Mouse (Mus musculus) cerebellum, adult 11 months (tissue): ENCODE results near the gene Vwa5b1.

Source experiments
- DNase-seq: peaks from one replicate; pipeline ENCODE4 v3.0.0; 2022

The Vwa5b1 gene

DNA sequence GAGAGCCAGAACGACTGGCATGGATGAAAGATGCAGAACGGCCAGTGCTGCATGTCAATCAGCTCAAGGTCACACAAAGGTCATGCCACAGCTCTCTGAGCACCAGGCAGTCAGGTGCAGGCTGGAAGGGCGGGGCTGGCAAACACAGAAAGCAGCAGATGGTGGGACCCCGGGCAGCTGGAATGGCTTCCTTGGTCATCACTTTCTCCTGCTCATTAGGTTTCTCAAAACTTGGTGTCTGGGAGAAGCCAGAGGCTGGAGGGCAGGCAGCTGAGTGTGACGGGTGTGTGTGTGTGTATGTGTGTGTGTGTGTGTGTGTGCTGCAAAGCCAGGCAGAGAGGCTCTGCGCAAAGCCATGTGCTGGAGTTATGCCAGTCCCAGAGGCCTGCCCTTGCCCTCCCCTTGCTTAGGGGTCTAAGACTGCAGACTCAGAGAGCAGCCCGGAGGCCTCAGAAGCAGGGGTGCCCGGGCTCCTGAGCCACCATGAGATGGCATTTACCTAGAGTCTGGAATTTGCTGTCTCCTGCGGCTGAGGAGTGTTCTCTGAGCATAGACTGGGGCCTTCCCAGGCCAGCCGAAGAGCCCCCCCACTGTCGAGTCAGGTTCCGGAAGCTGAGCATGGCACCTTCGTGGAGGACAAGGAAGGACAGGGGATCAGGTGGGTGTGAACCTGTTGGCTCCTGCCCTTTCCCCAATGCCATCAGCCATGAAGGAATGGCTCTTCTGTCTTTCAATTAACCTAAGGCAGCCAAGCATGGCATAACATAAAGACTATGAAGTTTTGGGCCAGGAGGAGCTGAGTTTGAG lies 60.7 kb downstream of the Vwa5b1 start:
- no peak for DNase-seq

DNA sequence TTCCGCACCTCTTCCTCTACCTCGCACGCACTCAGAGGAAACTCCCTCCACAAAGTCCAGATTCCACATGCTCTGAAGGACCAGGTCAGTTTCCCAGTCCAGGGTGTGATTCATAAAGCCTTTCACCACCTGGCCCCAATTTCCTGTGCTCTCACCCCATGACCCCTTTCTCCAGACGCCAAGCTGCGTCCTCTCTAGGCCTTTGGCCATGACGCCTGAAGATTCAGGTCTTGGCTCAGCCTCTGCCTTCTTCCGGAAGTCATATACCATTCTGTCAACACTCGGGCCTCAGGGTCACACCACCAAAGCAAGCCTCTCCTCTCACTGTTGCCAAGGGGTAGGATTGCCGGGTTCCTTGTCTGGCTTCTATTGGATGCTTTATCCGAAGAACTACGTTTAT lies 65.8 kb downstream of the Vwa5b1 start:
- no peak for DNase-seq

DNA sequence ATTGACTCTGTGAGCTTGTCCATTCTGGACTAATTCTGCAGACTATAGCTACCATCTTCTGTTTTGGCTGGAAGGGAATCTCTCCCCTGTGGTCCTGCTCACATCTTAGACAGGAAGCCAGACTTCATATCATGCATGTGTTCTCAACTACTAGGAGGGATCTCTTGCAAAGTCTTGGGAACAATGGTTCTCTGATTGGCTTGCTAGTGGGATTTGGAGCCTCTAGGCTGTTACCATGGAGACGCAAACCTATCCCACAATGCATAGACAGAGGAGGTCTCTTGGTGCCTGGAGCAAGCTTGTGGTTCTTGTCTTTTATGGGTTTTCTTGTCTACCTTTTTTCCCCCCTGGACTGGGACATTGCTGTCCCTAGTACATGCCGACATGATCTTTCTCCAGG lies 67.4 kb downstream of the Vwa5b1 start:
- no peak for DNase-seq

DNA sequence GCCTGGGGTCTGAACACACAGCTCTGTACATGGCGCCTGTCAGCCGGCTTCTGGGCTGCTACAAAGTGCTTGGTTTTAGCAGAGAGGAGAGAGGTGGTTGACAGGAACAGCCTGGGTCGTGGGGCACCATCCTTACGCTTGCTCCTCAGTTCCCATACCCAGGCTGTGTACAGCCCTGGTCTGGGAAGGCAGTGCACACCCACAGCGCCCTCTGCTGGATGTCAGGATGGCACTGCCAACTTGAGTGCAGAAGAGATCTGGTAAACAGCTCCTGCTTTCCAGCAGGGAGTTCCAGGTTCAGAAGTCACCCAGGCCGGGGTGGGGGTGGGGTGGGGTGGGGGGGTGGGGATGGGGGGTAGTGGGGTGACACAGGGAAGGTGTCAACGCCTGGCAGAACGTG lies 73.7 kb downstream of the Vwa5b1 start:
- peak; percentile 75 for DNase-seq

DNA sequence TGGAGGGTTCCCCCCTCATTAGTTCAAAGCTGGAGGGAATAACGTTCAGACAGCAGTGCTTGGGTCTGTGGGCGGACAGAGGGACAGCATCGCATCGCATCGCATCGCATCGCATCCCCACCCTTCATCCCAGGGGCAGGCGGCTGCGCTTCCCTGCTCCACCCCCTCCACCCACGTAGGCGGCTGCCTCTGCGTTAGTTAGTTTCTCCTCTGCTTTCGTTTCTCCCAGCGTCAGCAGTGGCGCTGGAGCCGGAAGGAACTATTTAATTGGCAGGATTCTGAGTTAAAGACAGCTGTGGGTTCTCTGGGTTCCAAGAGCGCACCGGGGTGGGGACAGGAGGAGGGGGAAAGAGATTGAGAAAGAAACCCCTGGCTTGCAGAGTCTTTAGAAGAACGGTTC lies 80.2 kb downstream of the Vwa5b1 start:
- no peak for DNase-seq

DNA sequence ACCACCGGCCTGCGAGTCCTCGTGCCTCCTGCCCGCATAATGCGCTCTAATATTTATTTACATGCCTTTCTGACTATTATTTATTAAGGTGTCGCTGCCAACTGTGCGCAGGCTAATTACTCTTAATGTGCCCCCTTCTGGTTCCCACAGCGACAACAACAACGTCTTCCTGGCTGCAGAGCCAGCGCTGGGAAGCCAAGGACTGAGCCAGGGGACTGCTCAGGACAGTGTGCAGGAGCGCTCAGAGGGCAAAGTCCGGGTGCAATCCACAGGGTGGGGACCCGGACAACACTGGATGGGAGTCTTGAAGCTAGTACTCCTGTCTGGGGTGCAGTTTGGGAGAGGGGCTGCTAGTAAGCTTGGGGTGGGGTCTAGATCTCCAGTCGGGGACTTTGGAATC lies 80.8 kb downstream of the Vwa5b1 start:
- no peak for DNase-seq

DNA sequence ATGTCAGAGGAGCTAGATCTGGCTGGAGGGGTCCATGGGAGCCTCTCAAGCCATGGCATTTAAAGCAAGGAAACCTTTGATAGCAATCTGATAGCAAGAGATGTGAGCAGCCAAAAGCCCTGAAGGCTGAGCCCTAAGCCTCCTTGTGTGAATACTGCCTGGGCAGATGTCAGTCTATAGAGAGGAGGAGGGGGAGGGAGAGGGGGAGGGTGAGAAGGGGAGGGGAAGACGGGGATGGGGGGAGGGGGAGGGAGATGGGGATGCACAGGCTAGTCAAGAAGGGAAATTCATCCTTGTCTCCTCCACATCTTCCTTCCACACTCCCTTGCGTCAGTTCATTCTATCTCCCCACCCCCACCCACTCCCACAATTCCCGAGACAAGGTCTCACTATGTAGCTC lies 81.4 kb downstream of the Vwa5b1 start:
- no peak for DNase-seq

DNA sequence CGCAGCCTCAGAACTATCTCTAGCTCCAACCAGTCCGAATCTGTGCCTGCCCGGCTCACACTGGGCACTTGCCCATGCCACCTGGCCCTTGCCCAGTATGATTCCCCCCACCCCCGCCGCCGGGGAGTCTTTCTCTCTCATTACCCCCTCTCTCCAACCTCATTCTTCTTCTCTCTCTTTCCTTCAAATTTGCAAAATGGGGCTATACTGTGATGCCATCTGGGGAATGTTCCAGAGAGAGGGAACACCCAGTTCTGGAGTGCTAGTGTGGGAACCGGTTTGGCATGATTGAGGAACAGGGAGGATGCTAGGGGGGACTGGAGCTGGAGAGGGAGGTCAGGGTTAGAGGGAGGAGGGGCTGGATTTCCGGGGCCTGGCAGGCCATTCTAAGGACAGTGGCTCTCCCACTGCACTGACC lies 82.2 kb downstream of the Vwa5b1 start:
- no peak for DNase-seq

DNA sequence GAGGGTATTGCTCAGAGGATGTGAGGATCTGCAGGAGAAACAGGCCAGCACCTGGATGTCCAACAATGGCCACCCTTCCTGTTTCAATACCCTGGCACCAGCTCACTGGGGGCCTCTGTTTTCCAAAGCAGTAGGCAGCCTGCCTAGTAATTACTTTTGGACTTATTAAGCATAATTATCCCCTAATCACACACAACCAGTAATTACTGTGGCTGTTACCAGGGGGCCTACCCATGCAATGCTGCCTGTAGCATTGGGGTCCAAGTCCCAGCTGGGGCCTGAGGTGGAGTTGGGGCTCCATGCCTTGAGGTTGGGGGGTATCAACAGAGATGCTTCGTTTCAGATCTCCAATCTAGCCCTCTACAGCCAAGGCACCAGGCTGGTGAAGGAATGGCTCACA lies 82.6 kb downstream of the Vwa5b1 start:
- DNase-seq = no peak

DNA sequence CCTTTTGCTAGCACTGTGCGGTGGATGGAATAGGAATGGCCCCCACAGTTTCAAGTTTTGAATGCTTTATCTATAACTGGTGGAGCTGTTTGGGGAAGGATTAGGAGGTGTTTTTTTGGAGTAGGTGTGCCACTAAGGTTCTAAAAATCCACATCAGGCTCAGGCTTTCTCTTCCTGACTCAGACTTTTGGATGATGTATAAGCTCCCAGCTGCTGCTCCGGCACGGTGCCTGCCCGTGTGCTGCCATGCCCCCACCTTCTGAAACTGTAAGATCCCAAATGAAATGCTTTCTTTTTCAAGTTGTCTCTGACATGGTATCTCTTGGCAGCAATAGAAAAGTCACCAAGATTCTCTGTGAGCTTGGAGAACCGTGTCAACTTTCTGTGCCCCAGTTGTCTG lies 84.1 kb downstream of the Vwa5b1 start:
- DNase-seq = no peak

DNA sequence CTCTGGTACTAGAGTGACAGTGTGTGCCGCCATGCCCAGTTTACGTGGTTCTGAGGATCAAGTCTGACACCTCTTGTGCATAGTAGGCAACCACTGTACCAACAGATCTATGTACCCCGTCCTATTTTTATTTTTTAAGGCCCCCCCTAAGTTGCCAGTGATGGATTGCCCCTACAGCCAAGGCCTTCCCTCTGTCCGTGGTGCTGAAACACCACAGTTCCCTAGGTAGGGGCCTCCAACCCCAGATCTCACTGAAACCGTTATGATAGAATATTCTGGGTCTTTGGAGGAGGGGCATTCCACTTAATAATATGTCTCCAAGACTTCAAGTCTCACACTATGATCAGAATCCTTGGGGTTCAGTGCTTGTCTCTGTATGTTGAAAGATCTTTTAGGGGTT lies 85.1 kb downstream of the Vwa5b1 start:
- no peak for DNase-seq

DNA sequence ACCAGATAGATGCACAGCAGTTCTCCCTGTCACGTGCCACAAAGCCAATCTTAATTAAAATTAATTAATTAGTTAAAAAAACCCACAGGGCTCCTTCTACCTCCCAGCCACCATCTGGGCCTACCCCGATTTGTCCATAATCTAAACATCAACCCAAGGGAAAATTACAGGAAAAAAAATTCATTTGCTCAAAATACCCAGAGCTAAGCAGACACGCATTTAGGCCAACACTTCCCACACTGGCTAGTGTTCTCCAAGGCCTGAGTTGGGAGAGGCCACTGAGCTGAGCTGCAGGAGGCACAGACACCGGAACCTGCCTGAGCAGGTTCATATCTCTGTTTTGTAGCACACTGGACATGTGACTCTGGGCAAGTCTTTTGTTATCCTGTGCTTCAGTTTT lies 86.7 kb downstream of the Vwa5b1 start:
- no peak for DNase-seq

DNA sequence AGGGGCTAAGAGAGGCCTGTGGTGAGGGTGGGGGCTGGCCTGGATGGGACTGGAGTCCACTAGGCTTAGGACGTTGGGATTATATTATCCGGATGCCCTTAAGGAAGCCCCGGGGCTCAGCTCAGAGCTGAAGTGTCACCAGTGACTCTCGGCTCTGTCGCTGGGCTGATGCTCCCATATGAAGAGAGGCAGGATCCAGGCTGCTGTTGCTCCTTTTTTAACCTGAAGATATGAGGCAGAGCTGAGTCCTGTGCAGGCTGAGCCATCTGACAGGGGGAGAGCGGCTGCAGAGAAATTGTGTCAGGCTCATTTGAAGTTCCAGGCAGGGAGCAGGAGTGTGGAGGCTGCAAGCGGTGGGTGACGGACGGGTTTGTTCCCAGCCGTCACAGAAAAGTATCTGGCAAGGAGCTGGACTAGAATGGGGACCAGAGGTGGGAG lies 87.5 kb downstream of the Vwa5b1 start:
- no peak for DNase-seq

DNA sequence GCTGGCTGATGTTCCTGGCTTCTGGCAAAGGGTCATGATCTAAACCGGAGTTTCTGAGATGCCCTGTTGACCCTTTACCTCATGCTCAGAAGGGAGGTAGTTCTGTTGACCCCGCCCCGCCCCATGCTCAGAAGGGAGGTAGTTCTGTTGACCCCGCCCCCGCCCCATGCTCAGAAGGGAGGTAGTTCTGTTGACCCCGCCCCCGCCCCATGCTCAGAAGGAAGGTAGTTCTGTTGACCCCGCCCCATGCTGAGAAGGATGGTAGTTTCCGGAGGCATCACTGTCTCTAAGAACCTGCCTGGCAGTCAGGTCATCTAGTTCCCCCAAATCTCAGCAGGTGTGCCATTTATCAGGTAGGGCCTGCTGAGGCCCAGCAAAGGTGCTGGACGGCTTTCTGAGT lies 88.1 kb downstream of the Vwa5b1 start:
- no peak for DNase-seq

DNA sequence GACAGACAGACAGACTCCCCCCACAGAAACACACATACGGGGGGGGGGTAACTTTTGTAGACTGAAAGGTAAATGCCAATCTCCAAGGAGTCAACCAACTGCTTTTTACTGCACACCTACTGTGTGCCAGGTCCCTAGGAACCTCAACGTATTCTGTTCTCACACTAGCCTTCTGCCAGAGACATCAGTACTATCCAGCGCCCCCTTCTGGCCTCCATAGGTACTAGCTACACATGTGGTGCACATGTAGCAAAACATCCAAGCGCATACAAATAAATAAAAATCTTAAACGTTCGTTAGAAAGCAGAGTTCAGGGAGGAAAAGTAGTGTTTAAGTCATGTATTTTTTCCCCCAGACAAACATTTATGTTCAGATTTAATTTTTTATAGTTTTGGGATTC lies 88.6 kb downstream of the Vwa5b1 start:
- DNase-seq = no peak

DNA sequence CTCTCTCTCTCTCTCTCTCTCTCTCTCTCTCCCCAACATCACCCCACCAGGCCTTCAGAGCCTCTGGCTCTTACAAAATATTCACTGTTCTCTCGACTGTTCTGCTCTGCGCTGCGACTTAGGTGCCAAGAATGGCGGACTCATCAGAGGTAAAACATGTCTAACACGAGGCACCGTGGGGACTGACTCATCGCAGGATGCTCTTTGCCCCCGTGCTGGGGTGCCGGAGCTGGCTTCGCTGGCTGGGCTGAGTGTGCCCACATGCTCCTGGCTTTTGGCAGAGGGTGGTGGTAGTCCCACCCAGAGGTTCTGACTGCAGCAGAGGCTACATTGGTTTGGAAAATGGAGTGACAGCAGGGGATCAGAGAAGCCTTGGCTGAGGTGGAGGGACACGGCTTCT lies 89.4 kb downstream of the Vwa5b1 start:
- no peak for DNase-seq

DNA sequence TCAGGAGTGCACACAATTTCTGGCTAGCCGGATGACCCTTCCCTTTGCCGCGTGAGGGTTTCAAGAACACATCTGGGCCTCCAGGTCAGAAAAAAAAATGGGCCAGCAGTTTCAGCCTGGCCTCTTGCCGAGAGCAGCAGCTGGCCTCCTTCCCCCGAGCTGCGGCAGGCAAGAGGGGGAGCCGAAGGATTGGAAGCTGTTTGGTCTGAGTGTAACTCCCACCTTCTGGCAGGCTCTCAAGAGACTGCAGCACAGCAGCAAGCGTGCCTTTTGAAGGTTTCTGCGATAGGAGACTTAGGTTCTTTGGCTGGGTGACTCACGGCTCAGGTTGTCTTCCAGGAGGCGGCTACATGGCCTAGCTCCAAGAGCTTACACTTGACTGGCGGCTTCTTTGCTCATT lies 92.5 kb downstream of the Vwa5b1 start:
- no peak for DNase-seq

DNA sequence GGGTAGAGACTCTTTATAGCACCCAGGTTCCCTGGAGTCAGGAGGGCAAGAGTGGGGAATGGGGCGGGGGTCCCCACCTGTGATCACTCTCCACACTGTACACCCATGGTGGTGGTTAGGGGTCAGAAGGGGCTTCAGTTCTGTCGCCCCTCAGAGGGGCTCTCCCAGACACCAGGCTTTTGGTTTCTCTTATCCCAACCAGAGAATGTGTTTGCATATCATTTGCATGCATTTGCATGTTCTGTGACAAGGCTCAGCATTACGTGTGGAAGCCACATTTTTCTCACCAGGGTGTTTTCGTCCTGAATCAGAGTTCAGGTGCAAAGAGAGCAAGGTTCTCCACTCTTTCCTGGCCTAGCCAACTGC lies 97.6 kb downstream of the Vwa5b1 start:
- DNase-seq = no peak

DNA sequence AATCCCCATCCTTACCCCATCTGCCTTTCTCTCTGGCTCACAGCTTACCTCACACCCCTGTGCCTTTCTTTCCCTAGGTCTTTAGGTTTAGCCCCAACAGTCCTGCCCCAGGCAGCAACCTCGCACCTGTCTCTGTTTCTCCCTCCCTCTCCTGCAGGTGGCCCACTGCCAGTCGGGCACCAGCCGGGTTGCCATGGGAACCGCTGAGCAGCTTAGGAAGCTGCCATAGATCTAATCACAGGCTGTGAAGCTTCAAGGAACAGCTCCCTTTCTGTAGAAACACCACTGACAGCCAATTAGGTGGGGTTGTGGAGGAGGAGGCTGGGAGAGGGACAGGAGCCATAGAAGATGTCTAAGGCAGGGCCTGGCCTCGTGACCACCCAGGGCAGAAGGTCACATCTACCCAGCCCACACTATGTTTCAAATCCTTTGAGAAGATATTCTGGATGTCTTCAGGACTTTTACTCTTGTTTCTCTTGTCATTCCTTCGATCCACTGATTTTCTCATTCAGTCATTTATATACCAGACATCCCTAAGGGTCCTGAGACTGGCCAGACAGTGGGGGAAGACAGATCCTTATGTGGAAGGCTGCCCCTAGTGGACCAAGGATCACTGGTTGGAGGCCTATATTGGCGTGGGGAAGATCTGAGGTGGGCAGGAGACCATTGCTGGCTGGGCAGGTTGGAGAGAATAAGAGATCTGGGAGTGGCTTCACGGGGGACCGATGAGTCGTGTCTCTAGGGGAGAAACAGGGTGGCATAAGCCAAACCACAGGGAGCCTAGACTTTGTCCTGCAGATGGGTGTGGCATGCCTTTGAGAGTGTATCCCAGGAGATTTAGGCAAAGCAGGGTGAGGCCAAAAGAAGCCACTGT lies 98.2 kb downstream of the Vwa5b1 start:
- peak; percentile 54 for DNase-seq

DNA sequence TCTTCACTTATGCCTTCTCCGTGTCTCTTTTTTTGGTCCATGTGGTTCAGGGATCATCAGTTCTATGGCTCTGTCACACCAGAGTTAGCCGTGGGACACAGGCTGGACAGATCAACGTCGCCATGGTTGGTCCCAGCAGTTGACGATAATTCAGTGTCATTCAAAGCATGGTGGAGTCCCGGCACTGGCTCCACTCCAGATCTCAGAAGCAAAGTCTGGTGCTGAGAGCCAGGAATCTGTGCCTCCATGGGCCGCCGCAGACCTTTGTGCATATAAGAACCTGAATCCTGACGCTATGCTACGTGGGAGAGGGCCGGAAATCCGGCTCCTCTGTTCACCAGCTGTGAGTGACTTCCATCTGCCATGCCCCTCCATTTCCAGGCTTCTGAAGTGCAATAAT lies 100.1 kb downstream of the Vwa5b1 start:
- no peak for DNase-seq

DNA sequence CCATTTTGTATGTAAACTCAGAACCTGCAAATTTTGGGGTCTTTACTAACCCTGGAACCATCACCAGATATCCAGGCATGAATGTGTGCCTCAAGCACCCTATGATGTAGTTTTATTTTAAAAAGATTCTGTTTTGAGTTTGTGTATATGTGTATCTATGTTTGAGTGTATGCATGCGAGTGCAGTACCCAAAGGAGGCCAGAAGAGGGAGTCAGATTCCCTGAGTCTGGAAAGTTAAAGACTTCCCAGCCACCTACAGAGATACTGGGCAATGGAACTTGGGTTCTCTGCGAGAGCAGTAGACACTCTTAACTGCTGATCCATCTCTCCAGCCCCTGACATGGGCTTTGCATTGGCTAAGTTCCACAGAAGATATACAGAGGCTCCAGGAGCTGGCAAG lies 101.8 kb downstream of the Vwa5b1 start:
- no peak for DNase-seq

DNA sequence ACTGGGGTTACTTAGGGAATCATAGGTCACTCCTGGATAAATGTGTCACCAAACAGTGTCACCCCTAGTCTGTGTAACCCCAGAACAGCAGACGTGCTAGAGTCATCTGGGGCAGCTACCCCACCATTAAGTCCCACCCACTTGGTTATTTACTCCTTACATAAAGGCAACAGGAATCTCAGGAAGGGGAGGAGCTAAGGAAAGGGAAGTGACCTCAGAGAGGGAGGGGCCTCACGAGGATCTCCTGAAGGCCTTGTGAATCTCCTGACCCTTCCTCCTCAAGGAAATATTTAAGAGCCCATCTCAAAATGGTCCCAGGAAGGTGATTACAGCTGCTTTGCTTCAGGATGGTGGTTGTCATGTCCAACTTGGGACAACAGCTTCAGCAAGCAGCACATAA lies 103.9 kb downstream of the Vwa5b1 start:
- DNase-seq = no peak

DNA sequence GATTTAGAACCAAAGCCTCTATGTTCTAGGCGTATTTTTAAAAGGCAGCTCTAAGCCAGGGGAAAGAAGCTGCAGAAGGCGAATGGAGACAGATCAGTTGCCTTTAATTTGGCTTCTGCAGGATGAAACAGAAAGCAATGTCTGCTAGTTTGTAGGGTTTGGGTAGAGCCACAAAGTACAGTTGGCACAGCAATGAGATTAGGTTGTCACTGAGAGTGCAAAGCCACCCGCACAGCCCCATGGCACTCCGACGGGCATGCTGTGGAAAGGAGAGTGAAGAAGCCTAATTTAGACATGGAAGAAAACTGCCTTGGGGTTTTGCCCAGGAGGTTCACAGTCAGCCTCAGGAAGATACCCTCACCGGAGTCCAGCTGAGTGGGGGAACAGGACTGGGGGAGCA lies 105.7 kb downstream of the Vwa5b1 start:
- DNase-seq = no peak

DNA sequence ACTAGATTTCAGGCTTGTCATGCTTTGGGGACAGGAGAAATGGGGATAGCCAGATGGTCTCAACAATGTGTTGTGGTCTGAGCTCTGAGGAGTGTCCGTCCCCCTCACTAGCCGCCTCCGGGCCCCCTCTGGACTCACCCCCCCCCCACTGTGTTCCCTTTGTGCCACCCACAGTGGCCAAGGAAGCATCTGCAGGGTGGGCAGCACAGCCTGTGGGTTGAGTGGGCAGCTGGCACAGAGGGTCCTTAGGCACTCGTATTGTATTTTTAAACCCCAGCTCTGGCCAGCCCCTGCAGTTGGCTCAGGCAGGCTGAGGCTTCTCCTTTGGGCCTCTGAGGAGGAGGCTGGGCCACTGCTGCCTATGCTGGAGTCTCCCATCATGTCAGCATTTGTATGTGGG lies 110.0 kb downstream of the Vwa5b1 start:
- DNase-seq = no peak

DNA sequence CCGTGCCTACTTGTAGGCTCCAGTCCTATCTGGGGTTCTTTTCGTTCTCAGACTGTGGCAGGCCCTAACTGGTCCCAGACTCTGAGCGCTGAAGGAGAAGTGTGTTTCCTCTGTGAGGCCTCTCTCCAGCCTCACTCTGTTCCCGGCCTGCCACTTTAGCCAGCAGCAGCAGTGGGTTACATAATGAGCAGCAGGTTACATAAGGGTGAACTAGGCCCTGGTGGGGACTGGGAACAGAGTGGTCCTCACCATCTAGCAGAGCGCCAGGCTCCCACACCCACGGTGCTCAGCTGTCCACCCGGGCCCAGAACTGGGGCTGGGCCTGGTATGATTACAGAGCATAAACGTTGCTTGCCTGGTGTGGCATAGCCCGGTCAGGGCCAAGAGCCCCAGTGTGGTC lies 110.9 kb downstream of the Vwa5b1 start:
- no peak for DNase-seq
